Mouse (Mus musculus) left cerebral cortex, adult 2 months (tissue): ENCODE measurements around the gene Tfrc. TPM values are rescaled to one million over a fixed set of nuclear protein-coding genes. Genes with fewer than 3 reads are reported as not detected.

Source experiments
- DNase-seq, 2 experiments: peaks; one replicate each; pipeline ENCODE4 v3.0.0; 2021 to 2022; ENCODE audit warnings: low spot score in 2 of 2, mixed read lengths in 1 of 2; ENCODE audit errors: extremely low spot score in 1 of 2
- H3K27ac ChIP-seq: fragments of 200-600 bp; 2 replicates; pipeline ENCODE4 v1.8.1; 2022
- H3K4me3 ChIP-seq: fragments of 200-600 bp; 2 replicates; pipeline ENCODE4 v1.8.1; 2022
- CTCF ChIP-seq: fragments of 200-600 bp; IDR thresholded peaks from 2 replicates; pipeline ENCODE4 v1.8.1; 2022; ENCODE audit warnings: antibody characterized with exemption, mild to moderate bottlenecking, moderate library complexity
- intact Hi-C: fragments of 180-260 bp; cut with DNase I; formaldehyde crosslinking; loops from one replicate; pipeline ENCODE4 v1.15.1; 2025
- total RNA-seq, 2 experiments: library from RNA; stranded (reverse); gene quantifications; 2 replicates each; pipeline ENCODE4 v1.2.3; 2021

The Tfrc gene
- total RNA-seq, 2 experiments from 2014 or later: 68.3 to 85.0 TPM

DNA sequence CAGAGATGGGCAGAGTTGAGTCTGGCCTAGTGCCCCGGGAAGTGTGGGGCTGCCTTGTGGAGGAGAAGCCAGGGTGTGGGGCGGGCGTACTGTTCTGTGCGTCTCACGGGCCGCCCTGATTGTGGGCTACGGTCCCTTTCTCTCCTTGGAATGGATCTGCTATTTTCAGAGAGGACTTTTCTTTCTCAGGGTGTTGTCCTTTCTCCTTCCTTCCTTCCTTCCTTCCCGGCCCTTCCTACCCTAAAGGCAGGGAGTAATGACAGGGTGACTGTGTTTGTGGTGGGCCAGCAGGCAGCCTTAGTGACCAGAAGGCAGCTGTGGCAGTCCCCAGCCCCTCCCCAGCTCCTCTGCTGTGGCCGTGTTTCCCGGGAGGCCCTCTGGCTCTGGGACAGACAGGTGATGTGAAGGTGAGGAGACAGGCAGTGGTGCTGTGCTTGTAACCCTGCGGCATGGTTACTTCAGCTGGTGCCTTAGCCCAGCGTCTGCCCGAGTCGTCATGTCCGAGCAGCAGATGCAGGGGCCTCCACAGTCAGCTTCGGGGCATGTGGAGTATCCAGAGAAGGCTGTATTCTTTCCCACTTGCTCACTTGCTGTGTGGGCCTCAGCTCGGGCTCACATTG, 65.5 kb downstream of the Tfrc start:
- TF ChIP-seq CTCF: no peak
- no peak overlapping the region for H3K27ac ChIP-seq
- intact Hi-C loops: no loop called here
- no peak for DNase-seq
- H3K4me3 ChIP-seq: no peak overlapping the region

DNA sequence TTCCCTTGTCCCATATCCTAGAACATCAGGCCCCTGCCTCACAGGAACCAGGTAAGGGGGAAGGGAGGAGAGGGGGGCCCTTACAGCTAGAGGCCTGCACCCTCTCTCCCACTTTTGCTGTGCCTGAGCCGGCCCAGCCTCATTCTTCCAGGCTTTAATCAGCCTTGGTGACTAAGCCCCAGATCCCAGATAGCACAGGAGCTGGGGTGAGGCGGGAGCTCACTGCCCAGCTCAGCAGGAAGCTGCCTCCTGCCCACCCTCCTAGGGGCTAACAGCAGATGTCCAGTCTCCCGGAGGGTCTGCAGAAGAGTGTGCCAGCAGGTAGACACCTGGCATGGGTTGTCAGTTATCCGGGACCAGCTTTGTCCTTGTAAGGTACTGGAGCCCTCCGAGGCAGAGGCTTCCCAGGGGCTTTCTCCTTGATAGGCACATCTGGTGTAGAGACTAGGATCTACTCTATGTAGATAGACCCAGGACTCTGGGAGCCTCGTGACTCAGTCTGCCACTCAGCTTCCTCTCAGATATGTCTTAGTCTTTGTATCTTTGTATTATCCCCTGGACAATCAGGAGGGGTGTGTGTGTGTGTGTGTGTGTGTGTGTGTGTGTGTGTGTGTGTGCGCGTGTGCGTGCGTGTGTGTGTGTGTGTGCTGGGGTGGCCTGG, 68.5 kb downstream of the Tfrc start:
- Histone ChIP-seq H3K4me3 (no peak overlapping the region), H3K27ac (no peak overlapping the region)
- intact Hi-C loops: no loop called here
- no peak for DNase-seq
- no peak for TF ChIP-seq CTCF

DNA sequence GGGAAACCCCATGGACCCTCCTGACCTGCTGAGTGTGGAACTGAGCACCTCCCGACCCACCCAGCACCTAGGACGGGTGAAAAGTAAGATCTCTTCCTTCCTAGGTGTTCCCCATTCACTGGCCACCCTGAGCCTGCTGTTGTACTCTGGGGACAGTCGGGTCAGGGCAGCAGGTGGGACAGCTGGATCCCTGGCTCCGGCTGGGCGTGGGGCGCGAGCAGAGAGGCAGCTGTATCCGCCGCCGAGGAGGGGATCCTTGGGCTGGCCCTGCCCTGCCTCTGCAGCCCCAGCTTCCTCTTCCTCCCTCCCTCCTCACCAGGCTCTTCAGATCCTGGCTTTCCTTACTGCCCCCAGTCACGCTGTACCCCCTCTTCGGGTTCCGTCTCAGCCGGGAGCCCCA, 69.2 kb downstream of the Tfrc start:
- no peak overlapping the region for H3K27ac ChIP-seq
- intact Hi-C loops: no loop called here
- TF ChIP-seq CTCF: no peak
- no peak for DNase-seq
- no peak overlapping the region for H3K4me3 ChIP-seq

DNA sequence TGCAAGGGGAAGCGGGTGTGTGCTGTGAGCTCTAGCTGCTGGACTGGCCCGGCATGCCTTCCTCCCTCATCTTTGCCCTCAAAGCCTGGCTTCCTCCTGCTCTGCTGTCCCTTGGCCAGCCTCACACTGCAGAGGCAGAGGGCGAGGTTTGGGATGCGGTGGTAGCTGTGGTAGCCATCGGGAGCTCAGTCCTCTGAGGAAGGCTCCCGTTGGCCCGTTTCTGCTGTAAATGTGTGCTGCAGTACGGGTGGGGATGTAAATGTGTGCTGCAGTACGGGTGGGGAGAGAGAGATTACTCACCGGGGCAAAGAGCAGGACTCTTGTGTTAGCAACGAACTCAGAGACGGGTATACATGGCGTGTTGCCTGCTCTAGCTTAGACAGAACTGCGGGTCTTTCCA, 70.1 kb downstream of the Tfrc start:
- Histone ChIP-seq H3K27ac (no peak overlapping the region), H3K4me3 (no peak overlapping the region)
- no peak for TF ChIP-seq CTCF
- no peak for DNase-seq
- intact Hi-C loops: no loop called here

DNA sequence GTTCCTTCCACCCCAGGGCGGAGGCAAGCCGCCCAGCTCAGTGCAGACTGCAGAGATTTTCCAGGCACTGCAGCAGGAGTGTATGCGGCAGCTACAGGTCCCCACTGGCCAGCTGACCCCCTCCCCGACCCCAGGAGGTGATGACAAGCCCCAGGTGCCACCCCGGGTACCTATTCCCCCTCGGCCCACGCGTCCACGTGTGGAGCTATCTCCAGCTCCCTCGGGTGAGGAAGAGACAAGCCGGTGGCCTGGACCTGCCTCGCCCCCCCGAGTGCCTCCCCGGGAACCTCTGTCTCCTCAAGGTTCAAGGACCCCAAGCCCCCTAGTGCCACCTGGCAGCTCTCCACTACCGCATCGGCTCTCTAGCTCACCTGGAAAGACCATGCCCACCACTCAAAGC, 71.3 kb downstream of the Tfrc start:
- intact Hi-C loops: no loop called here
- Histone ChIP-seq H3K4me3 (no peak overlapping the region), H3K27ac (no peak overlapping the region)
- TF ChIP-seq CTCF: no peak
- DNase-seq: no peak

DNA sequence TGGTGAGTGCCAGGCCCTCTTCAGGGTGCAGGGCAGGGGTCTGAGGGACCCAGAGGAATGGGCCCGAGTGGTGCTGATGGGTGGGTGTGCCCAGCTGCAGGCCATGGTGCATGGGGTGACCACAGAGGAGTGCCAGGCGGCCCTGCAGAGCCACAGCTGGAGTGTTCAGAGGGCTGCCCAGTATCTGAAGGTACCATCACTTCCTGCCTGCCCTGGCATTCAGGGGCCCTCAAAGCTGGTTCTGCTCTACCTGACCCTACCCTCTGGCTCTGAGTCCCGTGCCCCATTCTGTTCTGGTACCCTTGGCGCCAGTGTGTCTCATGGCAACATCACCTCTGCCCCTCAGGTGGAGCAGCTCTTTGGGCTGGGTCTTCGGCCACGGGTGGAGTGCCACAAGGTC, 72.1 kb downstream of the Tfrc start:
- TF ChIP-seq CTCF: no peak

DNA sequence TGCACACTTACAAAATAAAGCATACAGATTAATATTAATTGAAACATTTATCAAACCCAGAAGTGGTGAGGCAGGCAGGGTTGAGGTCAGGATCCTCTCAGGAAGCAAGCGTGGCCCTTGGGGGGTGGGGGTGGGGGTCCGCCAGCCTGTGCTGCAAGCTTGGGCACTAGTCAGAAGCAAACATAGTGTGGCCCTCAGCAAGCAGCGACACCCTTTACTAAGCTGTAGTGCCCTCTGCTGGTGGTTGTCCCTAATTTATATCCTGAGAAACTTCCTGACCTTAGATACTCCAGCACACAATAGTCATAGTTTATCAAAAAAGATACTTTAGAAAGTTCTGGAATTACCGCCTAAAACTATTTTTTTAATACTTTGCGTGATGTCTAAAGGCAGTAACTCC, 73.5 kb downstream of the Tfrc start:
- DNase-seq: peak; percentile 59 to 62
- Histone ChIP-seq H3K27ac (no peak overlapping the region), H3K4me3 (no peak overlapping the region)
- intact Hi-C loops: loop anchor here (1.0 kb wide), 2 partner anchors 23 to 44 kb away; no protein-coding TSS in a partner anchor
- peak; percentile 79 for TF ChIP-seq CTCF

More for the DNA sequence above, 72.1 kb downstream of the Tfrc start:
- Histone ChIP-seq H3K4me3 (no peak overlapping the region), H3K27ac (no peak overlapping the region)
- no peak for DNase-seq
- intact Hi-C loops: no loop called here

Other genes starting within 250 kb of the Tfrc start
- gene Tm4sf19, start 208.4 kb upstream of the Tfrc start, total RNA-seq: not detected
- gene Tctex1d2, start 189.2 kb upstream of the Tfrc start, total RNA-seq: 10 to 100 TPM; 13.6 to 14.9 TPM
- gene Pcyt1a, start 178.0 kb upstream of the Tfrc start, total RNA-seq: 10 to 100 TPM; 39.6 to 42.7 TPM
- gene Slc51a, start 121.0 kb upstream of the Tfrc start, total RNA-seq: not detected
- gene Zdhhc19, start 112.7 kb upstream of the Tfrc start, total RNA-seq: not detected
- 100 to 1,000 TPM; 239 to 244 TPM for gene Tnk2, start 35.0 kb downstream of the Tfrc start, total RNA-seq
- not detected for gene Muc4, start 127.0 kb downstream of the Tfrc start, total RNA-seq
- gene Muc20, start 188.5 kb downstream of the Tfrc start, total RNA-seq: not detected
- gene Smbd1, start 201.6 kb downstream of the Tfrc start, total RNA-seq: not detected